Mouse (Mus musculus): ENCODE results near the gene Sema6d.

DNA sequence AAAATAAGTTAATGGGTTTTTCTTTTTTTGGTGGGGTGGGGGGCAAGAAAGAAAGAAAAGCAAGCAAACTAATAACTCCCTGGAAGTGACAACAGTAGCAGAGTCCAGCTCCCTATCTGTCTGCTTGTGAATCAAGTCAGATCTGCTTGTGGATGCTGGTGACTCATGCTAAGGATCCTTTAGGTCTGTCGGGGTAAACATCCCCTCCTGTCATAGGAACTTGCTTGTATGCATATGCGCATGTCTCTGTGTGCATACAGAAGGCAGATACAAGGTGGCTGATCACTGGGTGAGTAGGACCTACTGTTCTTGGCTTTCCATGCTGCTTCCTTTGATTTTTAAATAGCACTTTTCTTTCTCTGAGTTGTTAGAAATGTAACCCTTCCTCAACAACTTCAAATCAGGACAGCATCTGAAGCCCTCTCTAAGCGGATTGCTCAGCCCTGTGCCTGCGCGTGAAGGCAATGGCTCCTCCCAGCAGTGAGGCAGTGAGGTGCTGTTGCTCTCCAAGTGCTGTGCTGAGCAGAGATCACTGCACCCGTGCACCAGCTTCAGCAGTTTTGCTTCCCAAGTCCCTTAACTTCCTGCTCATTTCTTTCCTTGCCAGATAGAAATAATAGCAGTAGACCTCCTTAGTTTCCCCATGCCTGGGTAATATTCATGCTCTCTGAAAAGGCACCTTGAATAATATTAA is 550.9 kb downstream of the Sema6d start:
- no peak for TF ChIP-seq CTCF (IDR thresholded peaks at IDR 0.05; ENCODE audit: low read depth)
- TF ChIP-seq EP300 (IDR thresholded peaks at IDR 0.05; ENCODE audit: low read depth): no peak

Data from liver, postnatal 0 days (tissue).